Mouse (Mus musculus) gastrocnemius, postnatal 36 days (tissue): Measurements from ENCODE around the gene Sptssa. TPM values are rescaled to one million over a fixed set of nuclear protein-coding genes. Genes with fewer than 3 reads are reported as not detected.

Experiments used
- DNase-seq, 2 experiments: peaks; one replicate each; pipeline ENCODE4 v3.0.0; 2022
- intact Hi-C: fragments of 180-260 bp; cut with DNase I; formaldehyde crosslinking; loops from one replicate; pipeline ENCODE4 v1.15.1; 2025
- microRNA-seq, 2 experiments: library from miRNA; unstranded; fragments of <30 nt; microRNA quantifications; one replicate each; pipeline ENCODE4 v1.2.0; 2021
- total RNA-seq, 2 experiments: library from RNA; stranded (reverse); gene quantifications; 2 replicates each; pipeline ENCODE4 v1.2.3; 2021

Gene Sptssa
- total RNA-seq, 2 experiments from 2014 or later: 14.8 to 16.9 TPM

- intact Hi-C loops: no loop called here
- DNase-seq: no peak
These were observed 59.7 kb downstream of the Sptssa start for GRCm38 (mm10) chr12:54596715-54597114.

Small RNA genes within 50 kb of the gene (microRNA-seq; reads per million reads assigned to microRNA genes)
- gene Mir1892: 0 reads per million in 2 experiments

Other genes with a start within 250 kb of the Sptssa start
- gene Eapp, start 39.3 kb upstream of the Sptssa start, total RNA-seq: 10 to 100 TPM; 16.7 to 20.3 TPM
- gene Snx6, start 139.1 kb upstream of the Sptssa start, total RNA-seq: 10 to 100 TPM; 17.2 to 17.5 TPM
- gene Cfl2, start 206.3 kb upstream of the Sptssa start, total RNA-seq: 100 to 1,000 TPM; 399 to 476 TPM